Mouse (Mus musculus) bone marrow macrophage, adult 2 months (primary cell): Measurements from ENCODE around the gene Ccdc88c. TPM values are rescaled to one million over a fixed set of nuclear protein-coding genes. Genes with fewer than 3 reads are reported as not detected.

Source experiments
- H3K27ac ChIP-seq: 2 replicates; pipeline ENCODE4 v1.5.1; 2012; ENCODE audit warnings: low read depth, low read length; ENCODE audit not compliant: insufficient read depth
- H3K4me1 ChIP-seq: 2 replicates; pipeline ENCODE4 v1.6.1; 2012; ENCODE audit warnings: low read length; ENCODE audit not compliant: control insufficient read depth, insufficient read depth
- H3K4me3 ChIP-seq: 2 replicates; pipeline ENCODE4 v1.5.1; 2012; ENCODE audit warnings: mild to moderate bottlenecking, low read length, moderate library complexity; ENCODE audit not compliant: insufficient read depth
- CTCF ChIP-seq: IDR thresholded peaks from 2 replicates; pipeline ENCODE4 v1.5.1; 2012; ENCODE audit warnings: low read depth, mild to moderate bottlenecking, low read length, moderate library complexity
- POLR2A ChIP-seq: IDR thresholded peaks from 2 replicates; pipeline ENCODE4 v1.6.1; 2012; ENCODE audit warnings: mild to moderate bottlenecking, low read depth, low read length, borderline replicate concordance
- polyA plus RNA-seq: library from polyadenylated mRNA; stranded (reverse); fragments of >200 nt; gene quantifications from 2 replicates; pipeline ENCODE4 v1.2.4, GENCODE M21; 2012; ENCODE audit not compliant: missing spikeins, insufficient read depth, insufficient read length

Gene Ccdc88c
- polyA plus RNA-seq, 1 experiment = 0.76 TPM

GRCm38 (mm10) chr12:100875960-100876359 is 152.9 kb downstream of the Ccdc88c start:
- Histone ChIP-seq H3K4me1 (peaks cover 25% of the 10 kb centered on the region), H3K4me3 (no peak overlapping the region), H3K27ac (no peak overlapping the region)
- TF ChIP-seq CTCF (no peak), POLR2A (no peak)

GRCm38 (mm10) chr12:100875553-100875952 is 153.3 kb downstream of the Ccdc88c start:
- TF ChIP-seq POLR2A (no peak), CTCF (no peak)
- no peak overlapping the region for H3K27ac ChIP-seq
- no peak overlapping the region for H3K4me3 ChIP-seq
- H3K4me1 ChIP-seq = peaks cover 21% of the 10 kb centered on the region

- Histone ChIP-seq H3K4me1 (peaks cover 19% of the 10 kb centered on the region), H3K27ac (no peak overlapping the region), H3K4me3 (no peak overlapping the region)
- TF ChIP-seq CTCF = no peak
- no peak for TF ChIP-seq POLR2A
Measured at GRCm38 (mm10) chr12:100873612-100874011, 155.2 kb downstream of the Ccdc88c start.

- H3K4me3 ChIP-seq = no peak overlapping the region
- H3K27ac ChIP-seq = no peak overlapping the region
- TF ChIP-seq CTCF (no peak), POLR2A (no peak)
- H3K4me1 ChIP-seq = peaks cover 9% of the 10 kb centered on the region; the same call in 1 of the 2 replicates
Measured at GRCm38 (mm10) chr12:100871841-100872240, 157.0 kb downstream of the Ccdc88c start.

- no peak for TF ChIP-seq CTCF
- no peak for TF ChIP-seq POLR2A
- H3K4me3 ChIP-seq = no peak overlapping the region
- H3K4me1 ChIP-seq = peaks cover 9% of the 10 kb centered on the region; the same call in 1 of the 2 replicates
- no peak overlapping the region for H3K27ac ChIP-seq
Measured at GRCm38 (mm10) chr12:100871234-100871633, 157.6 kb downstream of the Ccdc88c start.

- Histone ChIP-seq H3K4me3 (no peak overlapping the region), H3K27ac (no peak overlapping the region), H3K4me1 (peaks cover 7% of the 10 kb centered on the region; the same call in 1 of the 2 replicates)
- TF ChIP-seq POLR2A (no peak), CTCF (no peak)
Measured at GRCm38 (mm10) chr12:100868049-100868622, 160.7 kb downstream of the Ccdc88c start.

GRCm38 (mm10) chr12:100867097-100867496 is 161.8 kb downstream of the Ccdc88c start:
- H3K27ac ChIP-seq = no peak overlapping the region
- H3K4me3 ChIP-seq = no peak overlapping the region
- TF ChIP-seq POLR2A (no peak), CTCF (no peak)
- peaks cover 13% of the 10 kb centered on the region for H3K4me1 ChIP-seq

- peaks cover 10% of the 10 kb centered on the region for H3K4me1 ChIP-seq
- TF ChIP-seq CTCF (no peak), POLR2A (no peak)
- no peak overlapping the region for H3K27ac ChIP-seq
- no peak overlapping the region for H3K4me3 ChIP-seq
Measured at GRCm38 (mm10) chr12:100865509-100866078, 163.3 kb downstream of the Ccdc88c start.

- H3K4me1 ChIP-seq = peaks cover 10% of the 10 kb centered on the region
Measured at GRCm38 (mm10) chr12:100865072-100865471, 163.8 kb downstream of the Ccdc88c start.

GRCm38 (mm10) chr12:100862856-100863446 is 165.9 kb downstream of the Ccdc88c start:
- H3K27ac ChIP-seq = no peak overlapping the region
- TF ChIP-seq CTCF (no peak), POLR2A (no peak)

More at GRCm38 (mm10) chr12:100865072-100865471, 163.8 kb downstream of the Ccdc88c start:
- TF ChIP-seq CTCF = no peak
- no peak for TF ChIP-seq POLR2A
- Histone ChIP-seq H3K27ac (no peak overlapping the region), H3K4me3 (no peak overlapping the region)

More at GRCm38 (mm10) chr12:100862856-100863446, 165.9 kb downstream of the Ccdc88c start:
- Histone ChIP-seq H3K4me3 (no peak overlapping the region), H3K4me1 (peaks cover 16% of the 10 kb centered on the region)
